Mouse (Mus musculus): ENCODE data around the gene Peli1.
"Not testable (repeated sequence)": the region's sequence is repeated elsewhere in the genome, so short reads cannot be mapped to it uniquely, and the experiment has no call there.

Peli1 gene

DNA sequence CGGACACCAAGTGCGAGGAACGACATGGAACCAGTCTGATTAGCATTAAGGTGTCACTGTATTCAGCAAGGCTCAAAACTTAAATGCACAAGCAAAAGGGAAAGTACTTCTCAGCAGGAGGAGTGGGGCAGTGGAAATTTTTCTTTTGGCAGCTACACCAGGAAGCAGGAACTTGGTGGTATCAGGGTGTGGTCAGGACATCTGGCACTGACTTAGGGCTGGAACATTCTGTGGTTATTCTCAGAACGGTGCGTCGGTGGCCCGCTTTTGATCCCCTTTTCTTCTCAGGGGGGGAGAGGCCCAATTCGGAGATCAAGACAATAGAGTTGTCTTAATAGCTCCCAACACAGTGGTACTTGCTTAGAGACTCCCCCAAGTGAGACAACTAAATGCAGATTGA lies 100.7 kb downstream of the Peli1 start:
- DNase-seq (ENCODE audit: low spot score): not testable (repeated sequence)

DNA sequence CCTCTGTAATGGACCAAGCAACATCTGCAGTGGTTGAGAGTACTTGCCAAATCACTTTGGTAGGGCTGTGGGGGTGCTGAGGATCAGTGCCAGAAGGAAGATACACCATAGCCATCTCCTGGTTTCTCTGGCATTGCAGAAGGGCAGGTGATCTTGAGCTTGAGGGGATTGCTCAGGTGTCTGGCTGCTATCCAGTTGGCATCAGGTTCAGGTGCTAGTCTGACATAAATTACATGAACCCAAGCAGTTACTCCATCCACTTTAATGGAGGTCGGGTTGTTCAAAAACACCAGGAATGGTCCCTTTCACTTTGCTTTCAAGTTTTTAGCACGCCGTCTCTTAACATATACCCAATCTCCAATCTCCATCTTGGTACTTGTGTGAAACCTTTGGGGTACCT lies 103.8 kb downstream of the Peli1 start:
- DNase-seq (ENCODE audit: low spot score): no peak
